Mouse (Mus musculus) liver, adult 2 months (tissue): ENCODE measurements around the gene Carm1. TPM values are rescaled to one million over a fixed set of nuclear protein-coding genes. Genes with fewer than 3 reads are reported as not detected.

Experiments used
- DNase-seq: peaks from one replicate; pipeline ENCODE4 v3.0.0-alpha.2; 2011; ENCODE audit warnings: low read depth, low spot score; ENCODE audit errors: extremely low read depth
- H3K27ac ChIP-seq: fragments of 200-500 bp; replicated peaks from 2 replicates; pipeline ENCODE4 v1.5.1; 2012; ENCODE audit warnings: low read depth, mild to moderate bottlenecking, control low read depth, inconsistent platforms, low read length; ENCODE audit not compliant: insufficient read depth
- H3K27me3 ChIP-seq: fragments of 200-500 bp; 2 replicates; pipeline ENCODE4 v1.6.1; 2012; ENCODE audit warnings: mild to moderate bottlenecking, moderate library complexity, low read length, inconsistent platforms; ENCODE audit not compliant: control insufficient read depth, insufficient read depth
- H3K36me3 ChIP-seq: fragments of 200-500 bp; 2 replicates; pipeline ENCODE4 v1.6.1; 2012; ENCODE audit warnings: low read length, inconsistent platforms; ENCODE audit not compliant: control insufficient read depth, insufficient read depth
- H3K4me1 ChIP-seq: fragments of 200-500 bp; 2 replicates; pipeline ENCODE4 v1.6.1; 2011; ENCODE audit warnings: low read length; ENCODE audit not compliant: control insufficient read depth, insufficient read depth
- H3K4me3 ChIP-seq: fragments of 200-500 bp; 2 replicates; pipeline ENCODE4 v1.5.1; 2011; ENCODE audit warnings: low read depth, mild to moderate bottlenecking, control low read depth, low read length, moderate library complexity; ENCODE audit not compliant: insufficient read depth
- H3K79me2 ChIP-seq: fragments of 200-500 bp; 2 replicates; pipeline ENCODE4 v1.6.1; 2012; ENCODE audit warnings: inconsistent platforms, mild to moderate bottlenecking, low read length, moderate library complexity; ENCODE audit not compliant: control insufficient read depth, insufficient read depth
- H3K9ac ChIP-seq: fragments of 200-500 bp; 2 replicates; pipeline ENCODE4 v1.6.1; 2012; ENCODE audit warnings: low read depth, mild to moderate bottlenecking, control low read depth, inconsistent platforms, low read length
- CTCF ChIP-seq: fragments of 200-500 bp; IDR thresholded peaks from 2 replicates; pipeline ENCODE4 v1.5.1; 2011; ENCODE audit warnings: low read depth, low read length, control low read depth
- POLR2A ChIP-seq: fragments of 200-500 bp; IDR thresholded peaks from 2 replicates; pipeline ENCODE4 v1.6.1; 2011; ENCODE audit warnings: low read length, control low read depth; ENCODE audit not compliant: insufficient read depth; ENCODE audit errors: extremely low read depth
- WGBS: fragments of 180-500 bp; shearing (Covaris S2); methylation state at CpG from one replicate; pipeline ENCODE4 v1.1.7; 2018; 5-methylcytosine and 5-hydroxymethylcytosine counted together
- polyA plus RNA-seq: library from polyadenylated mRNA; depleted of rRNA; stranded (reverse); fragments of >200 nt; gene quantifications from 2 replicates; pipeline ENCODE4 v1.2.3, GENCODE M21; 2012
- total RNA-seq: library from RNA; depleted of rRNA; stranded (reverse); fragments of >200 nt; gene quantifications from 2 replicates; pipeline ENCODE4 v1.2.3, GENCODE M21; 2014

Gene Carm1
- total and polyA plus RNA-seq, 2 experiments, result 5.0 to 28.5 TPM

GRCm38 (mm10) chr9:21555198-21555742 lies 8.6 kb downstream of the Carm1 start:
- no peak for TF ChIP-seq POLR2A
- TF ChIP-seq CTCF, result no peak
- no peaks in the 10 kb centered on the region for H3K27me3 ChIP-seq
- 0 out of 2 replicates have a peak, but pooled peaks cover 2% of the 10 kb centered on the region for H3K4me1 ChIP-seq
- H3K4me3 ChIP-seq, result no peak overlapping the region
- H3K9ac ChIP-seq, result no peak overlapping the region
- H3K79me2 ChIP-seq, result peaks cover 15% of the 10 kb centered on the region; the same call in 1 of the 2 replicates
- DNase-seq, result no peak
- WGBS, result 93% methylated on average over 6 of the region's 6 CpGs
- no peak overlapping the region for H3K27ac ChIP-seq
- no peaks in the 10 kb centered on the region for H3K36me3 ChIP-seq

DNA sequence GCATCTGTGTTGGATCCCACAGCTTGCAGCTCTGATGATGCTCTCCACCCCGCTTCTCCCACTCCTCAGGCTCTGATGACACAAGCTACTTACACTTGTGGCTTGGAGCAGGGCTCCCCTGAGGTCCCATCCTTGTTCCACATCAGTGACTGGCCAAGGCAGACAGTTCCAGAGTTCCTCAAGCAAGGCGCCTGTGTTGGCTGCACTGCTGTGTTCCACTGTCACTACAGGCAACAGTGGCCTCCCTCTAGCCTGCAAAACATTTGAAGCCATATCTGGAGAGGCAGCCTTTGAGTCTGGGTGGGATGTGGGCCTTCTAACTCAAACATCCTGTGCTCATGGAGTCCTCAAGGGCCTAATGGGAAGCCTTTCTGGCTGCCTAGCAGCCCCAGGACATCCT lies 10.3 kb downstream of the Carm1 start:
- Histone ChIP-seq H3K27me3 (no peaks in the 10 kb centered on the region), H3K9ac (no peak overlapping the region), H3K79me2 (peaks cover 11% of the 10 kb centered on the region; the same call in 1 of the 2 replicates), H3K36me3 (no peaks in the 10 kb centered on the region), H3K4me3 (no peak overlapping the region), H3K27ac (no peak overlapping the region), H3K4me1 (0 out of 2 replicates have a peak, but pooled peaks cover 2% of the 10 kb centered on the region)
- no peak for TF ChIP-seq POLR2A
- TF ChIP-seq CTCF, result no peak
- 89% methylated on average over 2 of the region's 2 CpGs for WGBS
- no peak for DNase-seq

DNA sequence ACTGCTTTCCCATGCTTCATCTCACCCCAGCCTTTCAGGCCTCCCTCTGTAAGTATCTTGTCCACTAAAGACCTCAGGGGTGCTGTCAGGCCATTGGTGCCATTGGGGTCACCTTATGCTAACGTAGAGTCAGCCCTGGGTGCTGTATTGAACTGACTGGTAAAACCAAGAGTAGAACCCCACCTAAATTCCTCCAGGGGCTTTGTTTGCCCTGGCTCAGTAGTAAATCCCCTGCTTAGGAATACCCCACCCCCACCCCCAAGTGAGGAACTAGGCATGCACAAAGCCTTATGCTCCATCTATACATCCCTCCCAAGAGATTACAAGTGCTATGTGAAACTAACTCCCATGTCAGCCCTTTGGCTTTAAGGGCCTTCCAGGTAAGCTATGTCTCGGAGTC lies 10.9 kb downstream of the Carm1 start:
- WGBS, result 98% methylated on average over 2 of the region's 2 CpGs
- Histone ChIP-seq H3K4me3 (no peak overlapping the region), H3K27ac (no peak overlapping the region), H3K36me3 (no peaks in the 10 kb centered on the region), H3K27me3 (no peaks in the 10 kb centered on the region), H3K9ac (no peak overlapping the region), H3K4me1 (0 out of 2 replicates have a peak, but pooled peaks cover 2% of the 10 kb centered on the region), H3K79me2 (peaks cover 11% of the 10 kb centered on the region; the same call in 1 of the 2 replicates)
- TF ChIP-seq CTCF (no peak), POLR2A (no peak)
- no peak for DNase-seq

GRCm38 (mm10) chr9:21558366-21558765 lies 11.7 kb downstream of the Carm1 start:
- 0 out of 2 replicates have a peak, but pooled peaks cover 2% of the 10 kb centered on the region for H3K4me1 ChIP-seq
- 69% methylated on average over 4 of the region's 4 CpGs for WGBS
- no peak overlapping the region for H3K4me3 ChIP-seq
- H3K27ac ChIP-seq, result no peak overlapping the region
- H3K79me2 ChIP-seq, result peaks cover 11% of the 10 kb centered on the region; the same call in 1 of the 2 replicates
- H3K27me3 ChIP-seq, result no peaks in the 10 kb centered on the region
- H3K9ac ChIP-seq, result no peak overlapping the region
- no peak for DNase-seq
- TF ChIP-seq CTCF, result no peak
- no peak for TF ChIP-seq POLR2A
- no peaks in the 10 kb centered on the region for H3K36me3 ChIP-seq

GRCm38 (mm10) chr9:21559151-21559550 lies 12.5 kb downstream of the Carm1 start:
- no peak overlapping the region for H3K4me3 ChIP-seq
- TF ChIP-seq POLR2A (no peak), CTCF (no peak)
- 84% methylated on average over 3 of the region's 3 CpGs for WGBS
- H3K27ac ChIP-seq, result no peak overlapping the region
- H3K27me3 ChIP-seq, result no peaks in the 10 kb centered on the region
- H3K79me2 ChIP-seq, result peaks cover 11% of the 10 kb centered on the region; the same call in 1 of the 2 replicates
- peaks cover 2% of the 10 kb centered on the region; the same call in 1 of the 2 replicates for H3K4me1 ChIP-seq
- DNase-seq, result no peak
- no peak overlapping the region for H3K9ac ChIP-seq
- H3K36me3 ChIP-seq, result no peaks in the 10 kb centered on the region

DNA sequence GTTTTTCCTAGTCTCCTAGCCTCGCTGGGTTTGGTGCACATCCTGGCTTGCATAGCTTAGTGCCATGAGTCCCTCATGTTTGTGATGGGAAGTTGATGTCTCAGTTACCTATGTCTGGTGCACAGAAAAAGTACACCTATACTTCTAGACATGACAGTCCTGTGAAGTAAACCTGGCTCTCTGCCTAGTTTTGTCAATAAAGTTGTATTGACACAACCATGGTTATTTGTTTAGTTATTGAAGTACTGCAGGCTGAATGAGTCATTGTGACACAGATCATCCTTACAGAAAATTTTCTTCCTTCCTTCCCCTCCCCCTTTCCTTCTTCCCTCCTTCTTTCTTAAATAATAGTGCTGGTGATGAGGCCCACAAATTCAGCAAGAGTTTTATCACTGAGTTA lies 17.7 kb downstream of the Carm1 start:
- Histone ChIP-seq H3K9ac (no peak overlapping the region), H3K27me3 (no peaks in the 10 kb centered on the region), H3K79me2 (0 out of 2 replicates have a peak, but pooled peaks cover 8% of the 10 kb centered on the region), H3K27ac (no peak overlapping the region), H3K4me3 (no peak overlapping the region), H3K36me3 (no peaks in the 10 kb centered on the region), H3K4me1 (peaks cover 2% of the 10 kb centered on the region; the same call in 1 of the 2 replicates)
- 61% methylated on average over 1 of the region's 1 CpGs for WGBS
- peak; percentile 68 for DNase-seq
- TF ChIP-seq POLR2A (no peak), CTCF (no peak)
